Mouse (Mus musculus) stomach, embryonic 16.5 days (tissue): ENCODE measurements around the gene Kcnk15. TPM values are rescaled to one million over a fixed set of nuclear protein-coding genes. Genes with fewer than 3 reads are reported as not detected.

Experiments
- ATAC-seq: fragments of 200-750 bp; cut with Nextera tagmentation; 2 replicates; pipeline ENCODE4 v1.8.0; 2017; ENCODE audit warnings: moderate number of reproducible peaks, moderate TSS enrichment; ENCODE audit not compliant: insufficient read depth, low FRiP score
- H3K27ac ChIP-seq: fragments of 300-500 bp; sonication (generic); 2 replicates; pipeline ENCODE4 v1.5.1; 2014; ENCODE audit warnings: low read length
- H3K27me3 ChIP-seq: fragments of 300-500 bp; sonication (generic); 2 replicates; pipeline ENCODE4 v1.6.1; 2014; ENCODE audit warnings: low read length, control low read depth, mixed read lengths; ENCODE audit not compliant: control insufficient read depth, insufficient read depth
- H3K36me3 ChIP-seq: fragments of 300-500 bp; sonication (generic); 2 replicates; pipeline ENCODE4 v1.6.1; 2014; ENCODE audit warnings: low read length; ENCODE audit not compliant: control insufficient read depth, insufficient read depth
- H3K4me1 ChIP-seq: fragments of 300-500 bp; sonication (generic); 2 replicates; pipeline ENCODE4 v1.6.1; 2014; ENCODE audit warnings: low read length, control low read depth, mixed read lengths; ENCODE audit not compliant: control insufficient read depth, insufficient read depth
- H3K4me2 ChIP-seq: fragments of 300-500 bp; sonication (generic); 2 replicates; pipeline ENCODE4 v1.6.1; 2014; ENCODE audit warnings: low read depth, low read length, mixed read lengths
- H3K4me3 ChIP-seq: fragments of 300-500 bp; sonication (generic); replicated peaks from 2 replicates; pipeline ENCODE4 v1.5.1; 2014; ENCODE audit warnings: mild to moderate bottlenecking, low read length
- H3K9ac ChIP-seq: fragments of 300-500 bp; sonication (generic); 2 replicates; pipeline ENCODE4 v1.6.1; 2014; ENCODE audit warnings: low read length
- H3K9me3 ChIP-seq: fragments of 300-500 bp; sonication (generic); replicated peaks from 2 replicates; pipeline ENCODE4 v1.6.1; 2016; ENCODE audit warnings: low read length, control low read depth; ENCODE audit not compliant: control insufficient read depth
- WGBS: fragments of 180-500 bp; shearing (Covaris S2); extraction: QIAGEN DNeasy Blood & Tissue Kit; methylation state at CpG from one replicate; pipeline ENCODE4 v1.1.7; 2014; 5-methylcytosine and 5-hydroxymethylcytosine counted together
- polyA plus RNA-seq: library from polyadenylated mRNA; unstranded; fragments of >200 nt; fragmentation: Nextera tagmentation; extraction: Ambion mirVana; gene quantifications from 2 replicates; pipeline ENCODE4 v1.2.1, GENCODE M21; 2015

Kcnk15 gene
- polyA plus RNA-seq, 1 experiment from 2014 or later: not detected

- no peak overlapping the region for H3K4me3 ChIP-seq
- no peaks in the 10 kb centered on the region for H3K9me3 ChIP-seq
- no peaks in the 10 kb centered on the region for H3K4me1 ChIP-seq
- no peak overlapping the region for H3K27ac ChIP-seq
- no peak for ATAC-seq
- no peaks in the 10 kb centered on the region for H3K36me3 ChIP-seq
- H3K27me3 ChIP-seq: peaks cover 4% of the 10 kb centered on the region; the same call in 1 of the 2 replicates
- WGBS: 86% methylated on average over 9 of the region's 9 CpGs
- no peak overlapping the region for H3K4me2 ChIP-seq
- H3K9ac ChIP-seq: no peak overlapping the region
These were observed 12.6 kb downstream of the Kcnk15 start for GRCm38 (mm10) chr2:163866061-163866460.

GRCm38 (mm10) chr2:163869783-163870182, 16.3 kb downstream of the Kcnk15 start:
- Histone ChIP-seq H3K36me3 (no peaks in the 10 kb centered on the region), H3K27me3 (peaks cover 4% of the 10 kb centered on the region; the same call in 1 of the 2 replicates), H3K4me2 (no peak overlapping the region), H3K4me3 (no peak overlapping the region), H3K9me3 (no peaks in the 10 kb centered on the region), H3K4me1 (no peaks in the 10 kb centered on the region), H3K9ac (no peak overlapping the region), H3K27ac (no peak overlapping the region)
- no peak for ATAC-seq
- WGBS: 54% methylated on average over 5 of the region's 5 CpGs

- Histone ChIP-seq H3K27ac (no peak overlapping the region), H3K36me3 (no peaks in the 10 kb centered on the region), H3K9ac (no peak overlapping the region), H3K4me1 (no peaks in the 10 kb centered on the region), H3K4me2 (no peak overlapping the region), H3K27me3 (peaks cover 4% of the 10 kb centered on the region; the same call in 1 of the 2 replicates), H3K9me3 (no peaks in the 10 kb centered on the region), H3K4me3 (no peak overlapping the region)
- WGBS: 72% methylated on average over 4 of the region's 4 CpGs
- no peak for ATAC-seq
These were observed 17.8 kb downstream of the Kcnk15 start for GRCm38 (mm10) chr2:163871266-163871665.

GRCm38 (mm10) chr2:163871906-163872305, 18.5 kb downstream of the Kcnk15 start:
- Histone ChIP-seq H3K9ac (no peak overlapping the region), H3K9me3 (no peaks in the 10 kb centered on the region), H3K36me3 (no peaks in the 10 kb centered on the region), H3K4me1 (no peaks in the 10 kb centered on the region), H3K27ac (no peak overlapping the region), H3K27me3 (peaks cover 4% of the 10 kb centered on the region; the same call in 1 of the 2 replicates), H3K4me3 (no peak overlapping the region), H3K4me2 (no peak overlapping the region)
- no peak for ATAC-seq
- 22% methylated on average over 3 of the region's 3 CpGs for WGBS

- H3K9ac ChIP-seq: no peak overlapping the region
- no peak overlapping the region for H3K4me2 ChIP-seq
- WGBS: 38% methylated on average over 5 of the region's 5 CpGs
- no peak overlapping the region for H3K4me3 ChIP-seq
- 0 out of 2 replicates have a peak, but pooled peaks cover under 1% of the 10 kb centered on the region for H3K27me3 ChIP-seq
- no peaks in the 10 kb centered on the region for H3K9me3 ChIP-seq
- ATAC-seq: no peak
- no peak overlapping the region for H3K27ac ChIP-seq
- H3K4me1 ChIP-seq: no peaks in the 10 kb centered on the region
- no peaks in the 10 kb centered on the region for H3K36me3 ChIP-seq
These were observed 21.4 kb downstream of the Kcnk15 start for GRCm38 (mm10) chr2:163874877-163875276.

GRCm38 (mm10) chr2:163875484-163875883, 22.0 kb downstream of the Kcnk15 start:
- Histone ChIP-seq H3K4me1 (no peaks in the 10 kb centered on the region), H3K4me2 (no peak overlapping the region), H3K27me3 (no peaks in the 10 kb centered on the region), H3K36me3 (no peaks in the 10 kb centered on the region), H3K27ac (no peak overlapping the region), H3K9ac (no peak overlapping the region), H3K4me3 (no peak overlapping the region), H3K9me3 (no peaks in the 10 kb centered on the region)
- 67% methylated on average over 7 of the region's 7 CpGs for WGBS
- ATAC-seq: no peak

- no peaks in the 10 kb centered on the region for H3K36me3 ChIP-seq
These were observed 23.5 kb downstream of the Kcnk15 start for GRCm38 (mm10) chr2:163876830-163877498.

GRCm38 (mm10) chr2:163880891-163881290, 27.4 kb downstream of the Kcnk15 start:
- WGBS: 72% methylated on average over 6 of the region's 6 CpGs
- no peak for ATAC-seq
- no peaks in the 10 kb centered on the region for H3K4me1 ChIP-seq

More at GRCm38 (mm10) chr2:163876830-163877498, 23.5 kb downstream of the Kcnk15 start:
- 66% methylated on average over 14 of the region's 14 CpGs for WGBS
- H3K4me1 ChIP-seq: no peaks in the 10 kb centered on the region
- no peak overlapping the region for H3K27ac ChIP-seq
- no peak overlapping the region for H3K4me3 ChIP-seq
- no peaks in the 10 kb centered on the region for H3K9me3 ChIP-seq
- H3K9ac ChIP-seq: no peak overlapping the region
- ATAC-seq: no peak
- H3K27me3 ChIP-seq: no peaks in the 10 kb centered on the region
- H3K4me2 ChIP-seq: no peak overlapping the region

GRCm38 (mm10) chr2:163882859-163883652, 29.6 kb downstream of the Kcnk15 start:
- no peak overlapping the region for H3K9ac ChIP-seq
- no peak overlapping the region for H3K4me2 ChIP-seq
- H3K36me3 ChIP-seq: no peaks in the 10 kb centered on the region
- no peaks in the 10 kb centered on the region for H3K9me3 ChIP-seq
- no peaks in the 10 kb centered on the region for H3K27me3 ChIP-seq
- WGBS: 60% methylated on average over 17 of the region's 17 CpGs
- no peak overlapping the region for H3K27ac ChIP-seq
- ATAC-seq: no peak
- no peaks in the 10 kb centered on the region for H3K4me1 ChIP-seq
- H3K4me3 ChIP-seq: no peak overlapping the region

More at GRCm38 (mm10) chr2:163880891-163881290, 27.4 kb downstream of the Kcnk15 start:
- no peaks in the 10 kb centered on the region for H3K9me3 ChIP-seq
- no peak overlapping the region for H3K9ac ChIP-seq
- H3K27me3 ChIP-seq: no peaks in the 10 kb centered on the region
- no peak overlapping the region for H3K4me3 ChIP-seq
- no peaks in the 10 kb centered on the region for H3K36me3 ChIP-seq
- H3K27ac ChIP-seq: no peak overlapping the region
- H3K4me2 ChIP-seq: no peak overlapping the region
